Mouse (Mus musculus) small intestine, adult 2 months (tissue): Measurements from ENCODE around the gene Gm20388.

ENCODE experiments used
- CTCF ChIP-seq: fragments of 200-500 bp; IDR thresholded peaks from 2 replicates; pipeline ENCODE4 v1.5.1; 2012; ENCODE audit warnings: low read depth, mild to moderate bottlenecking, control low read depth, inconsistent platforms, low read length, moderate library complexity, mixed read lengths; ENCODE audit not compliant: insufficient replicate concordance, insufficient read length; ENCODE audit errors: extremely low read depth
- POLR2A ChIP-seq: fragments of 200-500 bp; IDR thresholded peaks from 2 replicates; pipeline ENCODE4 v1.6.1; 2012; ENCODE audit warnings: low read depth, mild to moderate bottlenecking, control low read depth, inconsistent platforms, low read length, moderate library complexity

GRCm38 (mm10) chr8:122316402-122316801 is 2405.8 kb downstream of the Gm20388 start:
- no peak for TF ChIP-seq CTCF
- no peak for TF ChIP-seq POLR2A
